Mouse (Mus musculus): ENCODE measurements at regions not wholly inside any gene's neighbourhood (a gene's known extent, or its start where the extent isn't known, plus 50 kb on each side); places are given as distances from the start of the nearest gene placed in this dataset.

DNA sequence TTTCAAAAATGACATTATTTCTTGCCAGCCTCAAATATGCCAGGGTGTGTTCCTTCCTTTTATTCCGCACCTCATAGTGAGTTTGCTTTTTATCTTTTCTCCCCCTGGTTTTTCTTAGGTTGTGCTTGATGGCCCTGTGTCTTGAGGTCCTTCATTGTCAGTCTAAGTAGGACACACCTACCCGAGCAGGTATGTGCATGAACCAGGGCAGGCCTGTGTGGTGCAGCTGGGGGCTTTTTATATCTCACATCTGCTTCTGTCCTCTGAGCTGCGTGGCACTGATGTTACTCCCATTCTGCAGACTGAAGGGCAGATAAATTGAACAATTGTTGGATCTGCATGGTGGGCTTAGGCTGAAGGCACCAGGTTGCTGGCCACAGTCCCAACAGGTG is 238.3 kb upstream of the Sox2 start:
- H3K9ac ChIP-seq (replicated peaks; ENCODE audit: low read length, poor library complexity, severe bottlenecking), result no peak overlapping the region
- TF ChIP-seq CTCF (IDR thresholded peaks at IDR 0.05), result no peak
- H3K4me3 ChIP-seq (ENCODE audit: low read depth, low read length), result no peak overlapping the region
- H3K9me3 ChIP-seq (ENCODE audit: low read length), result no peaks in the 10 kb centered on the region
- WGBS, result 54% methylated on average over 3 of the region's 3 CpGs
- no peaks in the 10 kb centered on the region for H3K36me3 ChIP-seq (ENCODE audit: insufficient read depth, low read length)
- no peaks in the 10 kb centered on the region for H3K27me3 ChIP-seq (ENCODE audit: insufficient read depth, low read length)
- H3K4me1 ChIP-seq (ENCODE audit: insufficient read depth, low read length), result no peaks in the 10 kb centered on the region; the same call in 1 of the 2 replicates
- DNase-seq (ENCODE audit: low spot score), result no peak
- H3K27ac ChIP-seq (ENCODE audit: low read depth, low read length), result peak overlapping the region; percentile 60
- no peak overlapping the region for H3K4me2 ChIP-seq (ENCODE audit: low read depth, low read length, poor library complexity, severe bottlenecking)
- peak; percentile 56; the same call in 1 of the 2 replicates for ATAC-seq (ENCODE audit: low FRiP score)

DNA sequence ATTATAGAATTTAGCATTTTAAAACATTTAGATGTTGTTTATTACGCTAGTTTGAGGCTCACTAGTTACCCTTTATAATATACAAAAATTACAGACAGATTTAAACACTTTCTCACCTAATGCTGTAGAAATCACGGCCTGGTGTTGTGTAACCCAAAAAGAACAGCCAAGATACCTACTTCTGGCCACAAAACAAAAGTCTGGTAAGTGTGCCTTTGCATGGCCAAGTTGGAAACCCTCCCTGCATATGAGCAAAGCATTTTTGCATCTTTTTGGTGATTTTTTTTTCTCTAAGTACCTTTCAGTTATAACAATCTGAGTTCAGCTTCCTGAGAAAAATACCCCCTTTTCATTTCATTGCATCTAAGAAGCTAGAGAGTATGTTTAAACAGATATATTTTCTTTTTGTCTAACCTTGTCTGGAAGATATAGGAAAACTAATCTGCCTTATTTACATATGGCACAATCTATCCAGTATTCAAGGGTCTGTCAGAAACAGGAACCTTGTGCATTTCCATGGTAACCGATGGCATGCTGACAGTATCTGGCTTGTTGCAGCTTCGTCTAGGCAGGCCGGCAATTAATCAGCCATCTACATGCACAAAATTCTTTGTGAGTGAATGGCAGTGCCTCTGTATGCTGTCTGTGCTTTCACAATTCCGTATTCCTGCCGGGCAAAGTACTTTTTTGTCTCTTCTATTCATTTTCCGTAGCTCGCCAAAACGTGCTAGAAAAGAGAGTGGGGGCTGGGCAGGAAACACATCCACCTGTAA is 238.9 kb upstream of the Sox2 start:
- WGBS, result 22% methylated on average over 10 of the region's 10 CpGs
- no peak for TF ChIP-seq CTCF (IDR thresholded peaks at IDR 0.05)
- H3K4me1 ChIP-seq (ENCODE audit: insufficient read depth, low read length), result no peaks in the 10 kb centered on the region; the same call in 1 of the 2 replicates
- no peak overlapping the region for H3K4me2 ChIP-seq (ENCODE audit: low read depth, low read length, poor library complexity, severe bottlenecking)
- H3K9me3 ChIP-seq (ENCODE audit: low read length), result no peaks in the 10 kb centered on the region
- no peaks in the 10 kb centered on the region for H3K36me3 ChIP-seq (ENCODE audit: insufficient read depth, low read length)
- no peaks in the 10 kb centered on the region for H3K27me3 ChIP-seq (ENCODE audit: insufficient read depth, low read length)
- H3K9ac ChIP-seq (replicated peaks; ENCODE audit: low read length, poor library complexity, severe bottlenecking), result no peak overlapping the region
- peak; percentile 85 for ATAC-seq (ENCODE audit: low FRiP score)
- peak overlapping the region; percentile 60 for H3K27ac ChIP-seq (ENCODE audit: low read depth, low read length)
- DNase-seq (ENCODE audit: low spot score), result peak; percentile 90
- no peak overlapping the region for H3K4me3 ChIP-seq (ENCODE audit: low read depth, low read length)

- no peaks in the 10 kb centered on the region for H3K27me3 ChIP-seq (ENCODE audit: insufficient read depth, low read length)
- H3K4me1 ChIP-seq (ENCODE audit: insufficient read depth, low read length), result no peaks in the 10 kb centered on the region
- 74% methylated on average over 2 of the region's 2 CpGs for WGBS
- no peak overlapping the region for H3K4me2 ChIP-seq (ENCODE audit: low read depth, low read length, poor library complexity, severe bottlenecking)
- H3K9ac ChIP-seq (replicated peaks; ENCODE audit: low read length, poor library complexity, severe bottlenecking), result no peak overlapping the region
- no peaks in the 10 kb centered on the region for H3K9me3 ChIP-seq (ENCODE audit: low read length)
- H3K4me3 ChIP-seq (ENCODE audit: low read depth, low read length), result no peak overlapping the region
- H3K36me3 ChIP-seq (ENCODE audit: insufficient read depth, low read length), result no peaks in the 10 kb centered on the region
- no peak overlapping the region for H3K27ac ChIP-seq (ENCODE audit: low read depth, low read length)
- no peak for TF ChIP-seq CTCF (IDR thresholded peaks at IDR 0.05)
- DNase-seq (ENCODE audit: low spot score) (peak; percentile 38), ATAC-seq (ENCODE audit: low FRiP score) (no peak)
Measured at GRCm38 (mm10) chr3:34403586-34403985, 246.6 kb upstream of the Sox2 start.

GRCm38 (mm10) chr3:34391275-34391674 is 258.9 kb upstream of the Sox2 start:
- Histone ChIP-seq H3K27ac (ENCODE audit: low read depth, low read length) (no peak overlapping the region), H3K4me1 (ENCODE audit: insufficient read depth, low read length) (no peaks in the 10 kb centered on the region), H3K36me3 (ENCODE audit: insufficient read depth, low read length) (no peaks in the 10 kb centered on the region), H3K9ac (replicated peaks; ENCODE audit: low read length, poor library complexity, severe bottlenecking) (no peak overlapping the region), H3K27me3 (ENCODE audit: insufficient read depth, low read length) (no peaks in the 10 kb centered on the region), H3K4me3 (ENCODE audit: low read depth, low read length) (no peak overlapping the region), H3K4me2 (ENCODE audit: low read depth, low read length, poor library complexity, severe bottlenecking) (no peak overlapping the region), H3K9me3 (ENCODE audit: low read length) (no peaks in the 10 kb centered on the region)
- TF ChIP-seq CTCF (IDR thresholded peaks at IDR 0.05), result peak; percentile 26; the same call in 1 of the 2 replicates
- ATAC-seq (ENCODE audit: low FRiP score), result no peak
- 97% methylated on average over 2 of the region's 2 CpGs for WGBS
- DNase-seq (ENCODE audit: low spot score), result no peak

DNA sequence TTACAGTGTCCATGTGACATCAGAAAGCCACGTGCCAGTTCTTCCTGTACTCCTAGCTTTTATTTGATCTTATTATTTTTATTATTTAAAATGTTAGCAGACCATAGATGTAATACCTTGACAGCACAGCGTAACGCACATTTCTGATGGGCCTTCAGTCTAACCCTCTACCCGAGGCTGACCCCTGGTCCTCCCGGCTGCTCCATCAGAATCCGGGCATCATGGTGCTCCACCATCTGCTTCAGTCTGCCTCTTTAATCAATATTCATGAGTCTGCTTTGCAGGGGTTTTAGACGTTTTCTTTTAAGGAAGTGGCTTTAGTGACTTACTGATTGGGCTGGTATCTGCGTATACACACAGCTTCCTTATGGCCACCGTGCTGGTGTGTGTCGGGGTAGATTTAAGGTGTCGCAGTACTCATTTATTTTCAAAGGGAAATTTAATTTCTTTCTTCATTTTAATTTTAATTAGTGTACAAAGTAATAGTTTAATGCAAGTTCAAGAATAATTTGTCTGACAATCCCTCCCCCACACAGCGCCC is 265.2 kb upstream of the Sox2 start:
- ATAC-seq (ENCODE audit: low FRiP score), result no peak
- 63% methylated on average over 12 of the region's 12 CpGs for WGBS

DNA sequence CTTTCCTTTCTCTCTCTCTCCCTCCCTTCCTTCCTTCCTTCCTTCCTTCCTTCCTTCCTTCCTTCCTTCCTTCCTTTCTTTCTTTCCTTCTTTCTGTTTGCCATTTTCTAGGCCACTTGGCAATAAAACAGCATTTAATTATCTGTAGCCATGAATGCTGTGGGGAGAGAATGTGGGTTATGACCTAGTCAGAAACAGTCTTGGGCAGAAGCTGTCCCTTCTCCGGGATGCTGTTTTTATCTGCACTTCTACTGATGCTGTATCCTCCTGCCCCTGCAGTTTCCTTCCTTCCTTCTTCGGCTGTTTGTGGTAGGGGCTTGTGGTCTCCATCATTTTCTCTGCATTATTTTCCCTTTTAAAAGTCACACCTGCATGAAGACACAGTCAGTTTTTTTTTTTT is 272.3 kb upstream of the Sox2 start:
- ATAC-seq (ENCODE audit: low FRiP score) (no peak), DNase-seq (ENCODE audit: low spot score) (no peak)
- H3K4me2 ChIP-seq (ENCODE audit: low read depth, low read length, poor library complexity, severe bottlenecking), result peak overlapping the region; percentile 32
- no peaks in the 10 kb centered on the region for H3K36me3 ChIP-seq (ENCODE audit: insufficient read depth, low read length)
- peak overlapping the region; percentile 38; the same call in 1 of the 2 replicates for H3K27ac ChIP-seq (ENCODE audit: low read depth, low read length)
- TF ChIP-seq CTCF (IDR thresholded peaks at IDR 0.05), result no peak
- H3K9me3 ChIP-seq (ENCODE audit: low read length), result no peaks in the 10 kb centered on the region
- no peaks in the 10 kb centered on the region for H3K27me3 ChIP-seq (ENCODE audit: insufficient read depth, low read length)
- 17% methylated on average over 2 of the region's 2 CpGs for whole genome bisulfite sequencing
- no peaks in the 10 kb centered on the region for H3K4me1 ChIP-seq (ENCODE audit: insufficient read depth, low read length)
- H3K9ac ChIP-seq (replicated peaks; ENCODE audit: low read length, poor library complexity, severe bottlenecking), result no peak overlapping the region
- no peak overlapping the region for H3K4me3 ChIP-seq (ENCODE audit: low read depth, low read length)

More for the DNA sequence above, 265.2 kb upstream of the Sox2 start:
- Histone ChIP-seq H3K9ac (replicated peaks; ENCODE audit: low read length, poor library complexity, severe bottlenecking) (no peak overlapping the region), H3K9me3 (ENCODE audit: low read length) (no peaks in the 10 kb centered on the region), H3K4me1 (ENCODE audit: insufficient read depth, low read length) (no peaks in the 10 kb centered on the region), H3K4me3 (ENCODE audit: low read depth, low read length) (no peak overlapping the region), H3K4me2 (ENCODE audit: low read depth, low read length, poor library complexity, severe bottlenecking) (no peak overlapping the region), H3K27ac (ENCODE audit: low read depth, low read length) (no peak overlapping the region), H3K36me3 (ENCODE audit: insufficient read depth, low read length) (no peaks in the 10 kb centered on the region), H3K27me3 (ENCODE audit: insufficient read depth, low read length) (no peaks in the 10 kb centered on the region)
- TF ChIP-seq CTCF (IDR thresholded peaks at IDR 0.05), result no peak
- no peak for DNase-seq (ENCODE audit: low spot score)
